Mouse (Mus musculus) brain, adult 2 months (tissue): ENCODE data around the gene AI467606.
A peak's percentile ranks its signal among the peaks of the same experiment; 100 is the strongest.

Experiments used
- DNase-seq: peaks from one replicate; pipeline ENCODE4 v3.0.0; 2011; ENCODE audit warnings: low read depth, low spot score

AI467606 gene

GRCm38 (mm10) chr7:127121061-127121910, 30.1 kb downstream of the AI467606 start:
- DNase-seq: no peak

DNA sequence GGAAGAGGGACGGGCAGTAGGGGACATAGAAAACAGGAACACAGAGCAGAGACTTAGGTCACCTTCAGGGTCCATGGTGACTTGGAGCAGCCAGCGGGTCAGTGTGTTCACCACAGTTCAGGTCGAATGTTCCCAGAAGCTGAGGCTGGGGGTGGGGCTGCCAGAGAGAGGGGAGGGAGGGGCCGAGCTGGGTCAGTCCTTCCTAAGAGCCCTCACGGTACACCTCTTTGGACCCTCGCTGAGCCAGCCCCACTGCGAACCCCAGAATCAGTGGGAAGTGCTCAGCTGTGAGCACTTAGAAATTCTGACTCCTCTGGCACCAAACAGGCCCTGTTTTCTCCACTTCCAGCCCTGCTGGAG, 30.7 kb downstream of the AI467606 start, which contains the start of gene Qprt:
Gene Qprt, minus strand, starts transcription at position 316 of the 360 bp plus-strand sequence.
- DNase-seq: no peak

GRCm38 (mm10) chr7:127129638-127130037, 38.5 kb downstream of the AI467606 start:
- DNase-seq: peak; percentile 91

DNA sequence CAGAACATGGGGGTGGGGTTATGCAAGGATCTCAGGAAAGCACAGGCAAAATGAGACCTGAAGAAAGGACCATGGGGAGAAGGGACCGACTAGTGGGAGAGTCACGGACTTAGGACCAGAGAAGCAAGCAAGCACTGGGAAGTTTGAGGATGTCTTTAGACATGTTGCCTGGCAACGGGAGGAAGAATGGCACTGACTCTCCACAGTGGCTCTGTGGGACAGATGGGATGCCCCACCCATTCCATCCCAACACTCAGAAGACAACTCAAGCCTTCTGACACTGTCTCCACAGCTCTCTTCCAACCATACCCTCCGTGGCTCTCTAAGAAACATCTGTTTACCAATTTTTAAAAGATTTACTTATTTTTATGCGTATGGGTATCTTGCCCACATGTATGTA, 42.0 kb downstream of the AI467606 start:
- peak; percentile 59 for DNase-seq

DNA sequence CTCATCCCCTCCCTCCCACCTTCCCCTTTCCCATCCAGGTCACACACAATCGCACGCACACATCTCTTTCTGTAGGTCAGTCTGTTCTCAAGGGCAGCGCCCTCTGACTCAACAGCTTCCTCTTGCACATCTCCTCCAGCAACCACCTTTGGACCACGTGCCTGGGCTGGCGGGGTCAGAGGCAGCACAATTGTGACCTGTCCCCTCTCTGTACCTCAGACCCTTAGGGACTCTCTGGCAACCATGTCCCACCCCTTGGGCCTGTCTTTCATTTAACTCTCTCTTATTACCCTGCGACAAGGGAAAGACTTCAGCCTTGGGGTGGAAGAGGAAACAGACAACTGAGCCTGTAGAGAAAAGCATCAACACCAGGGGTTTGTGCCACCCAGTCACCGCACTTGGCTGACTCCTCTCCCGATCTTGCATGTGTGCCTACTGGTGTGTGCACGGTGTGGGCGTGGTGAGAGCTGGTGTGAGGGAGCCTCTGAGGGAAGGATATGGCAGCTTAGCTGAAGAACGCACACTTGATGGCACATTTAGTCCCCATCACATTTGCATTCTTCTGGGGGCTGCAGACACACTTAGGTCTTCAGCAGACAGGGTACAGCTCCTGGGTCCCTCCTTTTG, 43.8 kb downstream of the AI467606 start:
- peak; percentile 43 for DNase-seq

GRCm38 (mm10) chr7:127136181-127137071, 45.3 kb downstream of the AI467606 start:
- no peak for DNase-seq

DNA sequence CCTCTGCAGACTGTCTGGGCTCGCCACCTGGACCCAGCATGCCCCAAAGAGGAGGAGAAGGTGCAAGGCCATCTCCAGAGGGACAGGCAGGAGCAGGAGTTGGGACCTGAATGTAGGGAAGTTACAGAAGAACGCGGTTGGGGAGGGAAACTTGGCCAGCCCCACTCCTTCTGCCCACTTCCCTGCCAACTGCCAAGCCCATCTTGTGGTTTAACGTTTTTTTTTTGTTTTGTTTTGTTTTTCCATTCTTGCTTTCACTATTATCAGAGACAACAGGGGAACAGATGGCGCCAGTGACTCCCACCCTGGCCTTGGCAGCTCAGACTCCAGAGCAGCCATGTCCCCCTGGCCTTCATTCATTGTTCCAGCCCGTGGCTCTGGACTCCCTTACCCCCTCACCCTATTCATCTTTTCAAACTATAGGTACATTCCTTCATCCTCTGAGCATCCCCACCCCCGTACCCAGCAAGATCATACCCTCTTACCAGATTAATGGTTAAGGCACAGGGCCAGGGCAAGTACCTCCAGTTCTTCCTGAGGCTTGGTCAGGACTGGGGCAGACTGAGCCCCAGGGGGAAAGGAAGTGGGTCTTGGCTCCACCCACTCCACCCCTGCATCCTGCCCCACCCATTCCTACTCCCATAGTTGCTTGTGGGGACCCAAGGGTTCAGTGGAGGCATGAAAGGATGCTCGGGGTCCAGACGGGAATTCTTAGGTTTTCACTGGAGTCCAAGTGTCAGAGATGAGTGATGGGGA, 46.3 kb downstream of the AI467606 start, which contains the start of gene Spn:
Gene Spn, minus strand, starts transcription at position 562 of the 756 bp plus-strand sequence.
- no peak for DNase-seq

DNA sequence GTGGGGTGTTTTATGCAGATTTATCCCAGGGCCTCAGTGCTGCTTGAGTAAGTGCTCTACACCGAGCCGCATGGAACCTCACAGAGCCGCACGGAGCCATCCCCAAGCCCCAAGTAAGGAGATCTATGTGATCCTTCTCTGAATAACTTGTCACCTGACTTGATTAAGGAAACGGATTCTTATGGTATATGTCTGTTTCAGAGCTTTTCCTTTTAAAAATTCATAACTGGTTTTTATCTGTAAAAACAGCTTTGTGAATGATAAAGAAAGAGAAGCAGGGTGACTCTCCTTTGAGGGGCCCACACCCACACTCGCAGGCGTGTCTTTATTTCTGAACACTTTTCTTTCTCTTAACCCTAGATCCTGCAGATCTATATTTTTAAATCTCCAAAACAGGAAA, 47.9 kb downstream of the AI467606 start:
- DNase-seq: no peak

GRCm38 (mm10) chr7:127139562-127139961, 48.4 kb downstream of the AI467606 start:
- DNase-seq: no peak

DNA sequence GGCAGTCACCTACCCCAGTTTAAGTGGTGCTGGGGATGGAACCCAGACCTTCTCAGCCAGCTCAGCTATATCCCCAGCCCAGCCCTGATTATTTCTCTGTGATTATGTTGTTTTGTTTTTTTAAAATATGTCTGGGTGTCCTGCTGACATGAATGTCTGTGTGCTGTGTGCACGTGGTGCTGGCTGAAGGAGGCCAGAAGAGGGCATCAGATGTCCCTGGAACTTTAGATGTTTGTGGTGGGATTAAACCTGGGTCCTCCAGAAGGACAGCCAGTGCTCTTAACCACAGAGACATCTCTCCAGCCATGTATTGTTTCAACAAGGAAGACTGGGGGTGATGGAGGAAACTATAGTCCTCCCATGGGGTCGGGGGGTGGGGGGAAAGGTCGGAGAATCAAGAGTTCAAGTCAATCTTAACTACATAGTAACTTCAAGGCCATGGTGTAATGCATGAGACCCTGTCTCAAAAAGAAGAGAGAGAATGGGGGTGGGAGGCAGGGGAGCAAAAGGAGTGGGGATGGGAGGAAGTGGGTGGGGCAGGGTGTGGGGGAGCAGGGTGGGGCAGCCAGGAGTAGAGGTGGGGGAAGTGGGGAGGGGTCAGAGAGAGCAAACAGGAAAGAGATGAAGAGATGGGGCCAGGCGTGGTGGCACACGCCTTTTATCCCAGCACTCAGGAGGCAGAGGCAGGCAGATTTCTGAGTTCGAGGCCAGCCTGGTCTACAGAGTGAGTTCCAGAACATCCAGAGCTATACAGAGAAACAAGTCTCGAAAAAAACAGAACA, 49.7 kb downstream of the AI467606 start:
- DNase-seq: no peak

DNA sequence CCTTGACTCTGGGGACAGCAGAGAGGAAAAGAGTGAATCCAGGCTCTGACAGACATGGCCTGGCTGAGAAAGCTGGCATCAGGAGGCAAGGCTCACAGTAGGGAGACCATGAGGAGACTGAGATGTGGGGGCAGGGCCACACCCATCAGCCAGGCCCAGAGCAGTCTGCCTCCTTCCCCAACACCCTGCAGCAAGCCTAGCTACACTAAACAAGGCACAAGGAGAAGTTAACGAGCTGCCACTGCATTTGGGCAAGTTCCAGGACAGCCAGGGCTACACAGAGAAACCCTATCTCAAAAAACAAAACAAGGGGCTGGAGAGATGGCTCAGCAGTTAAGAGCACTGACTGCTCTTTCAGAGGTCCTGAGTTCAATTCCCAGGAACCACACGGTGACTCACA, 51.1 kb downstream of the AI467606 start:
- no peak for DNase-seq

GRCm38 (mm10) chr7:127142666-127143065, 51.5 kb downstream of the AI467606 start:
- no peak for DNase-seq
